Mouse (Mus musculus) CH12.LX (cell line): ENCODE results near the gene Irgc1.

Experiments
- CTCF ChIP-seq, 2 experiments: IDR thresholded peaks in 1 of 2; conservative IDR thresholded peaks in 1 of 2; 2 replicates each; pipeline ENCODE4 v1.5.1; 2011 to 2012; ENCODE audit warnings: low read depth in 2 of 2, low read length in 2 of 2, improper control_type of control experiment in 1 of 2, inconsistent platforms in 1 of 2, mild to moderate bottlenecking in 1 of 2, moderate library complexity in 1 of 2
- ELF1 ChIP-seq: IDR thresholded peaks from 2 replicates; pipeline ENCODE4 v1.6.1; 2014; ENCODE audit warnings: low read depth, mild to moderate bottlenecking, inconsistent platforms, low read length, improper control_type of control experiment
- EP300 ChIP-seq: IDR thresholded peaks from 2 replicates; pipeline ENCODE4 v1.6.1; 2011; ENCODE audit warnings: low read length, improper control_type of control experiment
- MAFK ChIP-seq: IDR thresholded peaks from 2 replicates; pipeline ENCODE4 v1.6.1; 2011; ENCODE audit warnings: low read length, improper control_type of control experiment; ENCODE audit not compliant: insufficient replicate concordance
- MAX ChIP-seq: IDR thresholded peaks from 2 replicates; pipeline ENCODE4 v1.6.1; 2011; ENCODE audit warnings: low read length, improper control_type of control experiment
- MXI1 ChIP-seq: IDR thresholded peaks from 2 replicates; pipeline ENCODE4 v1.6.1; 2011; ENCODE audit warnings: mild to moderate bottlenecking, low read depth, low read length, improper control_type of control experiment
- POLR2A ChIP-seq: IDR thresholded peaks from 2 replicates; pipeline ENCODE4 v1.6.1; 2011; ENCODE audit warnings: low read depth, mild to moderate bottlenecking, improper control_type of control experiment, low read length
- POLR2AphosphoS2 ChIP-seq: IDR thresholded peaks from 2 replicates; pipeline ENCODE4 v1.6.1; 2011; ENCODE audit warnings: low read depth, low read length, improper control_type of control experiment
- RCOR1 ChIP-seq: conservative IDR thresholded peaks from 2 replicates; pipeline ENCODE4 v1.6.1; 2012; ENCODE audit warnings: low read depth, mild to moderate bottlenecking, inconsistent platforms, low read length, improper control_type of control experiment
- SIN3A ChIP-seq: IDR thresholded peaks from 2 replicates; pipeline ENCODE4 v1.6.1; 2012; ENCODE audit warnings: low read length, improper control_type of control experiment, inconsistent platforms
- TCF12 ChIP-seq: IDR thresholded peaks from 2 replicates; pipeline ENCODE4 v1.6.1; 2014; ENCODE audit warnings: low read depth, mild to moderate bottlenecking, inconsistent platforms, low read length, improper control_type of control experiment
- USF1 ChIP-seq: IDR thresholded peaks from 2 replicates; pipeline ENCODE4 v1.6.1; 2014; ENCODE audit warnings: low read depth, mild to moderate bottlenecking, inconsistent platforms, low read length, improper control_type of control experiment
- USF2 ChIP-seq: conservative IDR thresholded peaks from 2 replicates; pipeline ENCODE4 v1.6.1; 2011; ENCODE audit warnings: low read depth, low read length, improper control_type of control experiment
- ZC3H11A ChIP-seq: IDR thresholded peaks from 2 replicates; pipeline ENCODE4 v1.6.1; 2012; ENCODE audit warnings: low read depth, mild to moderate bottlenecking, inconsistent platforms, low read length, improper control_type of control experiment

- TF ChIP-seq USF1, result no peak
- TF ChIP-seq TCF12, result no peak
- TF ChIP-seq MAFK, result no peak
- no peak for TF ChIP-seq EP300
- TF ChIP-seq ZC3H11A, result no peak
- no peak for TF ChIP-seq USF2
- no peak for TF ChIP-seq CTCF (conservative IDR thresholded peaks at IDR 0.05 in 1 of 2, IDR thresholded peaks at IDR 0.05 in 1 of 2; ENCODE audit: low read depth in 2 of 2, low read length in 2 of 2)
- TF ChIP-seq SIN3A, result no peak
- no peak for TF ChIP-seq ELF1
- no peak for TF ChIP-seq POLR2AphosphoS2
- TF ChIP-seq POLR2A, result no peak
- no peak for TF ChIP-seq RCOR1
- no peak for TF ChIP-seq MXI1
- TF ChIP-seq MAX, result no peak
Observed at GRCm38 (mm10) chr7:24405649-24406048, 46.4 kb downstream of the Irgc1 start.
